Mouse (Mus musculus): ENCODE measurements around the gene Fam213a. TPM values are rescaled to one million over a fixed set of nuclear protein-coding genes. Genes with fewer than 3 reads are reported as not detected.
A peak's percentile ranks its signal among the peaks of the same experiment; 100 is the strongest.

Gene Fam213a
- polyA plus RNA-seq, 1 experiment from 2014 or later: 33.2 TPM

DNA sequence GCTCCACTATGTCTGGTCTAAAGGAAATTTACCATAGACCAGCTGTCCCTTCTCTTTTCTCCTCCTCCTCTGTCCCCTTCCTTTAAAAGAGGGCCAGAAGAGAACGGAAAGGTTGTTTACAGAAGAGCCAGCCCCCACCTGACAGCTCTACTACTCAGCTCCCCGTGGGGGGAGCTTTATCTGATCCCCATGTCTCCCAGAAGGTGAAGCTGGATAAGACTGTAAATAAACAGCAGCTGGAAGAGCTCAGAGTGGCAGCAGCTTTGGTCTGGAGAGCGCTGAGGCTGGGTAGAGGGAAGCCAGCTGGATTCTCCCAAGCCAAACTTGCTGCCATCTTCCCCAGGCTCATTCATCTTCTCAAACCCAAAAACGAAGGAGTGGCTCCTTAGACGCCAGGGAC lies 5.9 kb downstream of the Fam213a start:
- H3K9me3 ChIP-seq (replicated peaks; ENCODE audit: control insufficient read depth, low read length): no peaks in the 10 kb centered on the region
- H3K4me1 ChIP-seq (ENCODE audit: control insufficient read depth, insufficient read depth, low read length): peaks cover 10% of the 10 kb centered on the region; the same call in 1 of the 2 replicates
- no peak overlapping the region for H3K4me2 ChIP-seq (ENCODE audit: low read length)
- no peak overlapping the region for H3K9ac ChIP-seq (ENCODE audit: low read length)
- no peak overlapping the region for H3K4me3 ChIP-seq (ENCODE audit: low read depth, low read length)
- DNase-seq (ENCODE audit: low spot score) (no peak), ATAC-seq (no peak)
- WGBS: 50% methylated on average over 5 of the region's 5 CpGs
- H3K27ac ChIP-seq (ENCODE audit: low read depth, low read length): no peak overlapping the region
- H3K27me3 ChIP-seq (replicated peaks; ENCODE audit: control insufficient read depth, insufficient read depth, low read length): no peaks in the 10 kb centered on the region
- H3K36me3 ChIP-seq (ENCODE audit: control insufficient read depth, insufficient read depth, low read length): no peaks in the 10 kb centered on the region

- no peaks in the 10 kb centered on the region for H3K9me3 ChIP-seq (replicated peaks; ENCODE audit: control insufficient read depth, low read length)
- H3K27me3 ChIP-seq (replicated peaks; ENCODE audit: control insufficient read depth, insufficient read depth, low read length): no peaks in the 10 kb centered on the region
- H3K4me2 ChIP-seq (ENCODE audit: low read length): no peak overlapping the region
- H3K36me3 ChIP-seq (ENCODE audit: control insufficient read depth, insufficient read depth, low read length): 0 out of 2 replicates have a peak, but pooled peaks cover 6% of the 10 kb centered on the region
- no peak overlapping the region for H3K27ac ChIP-seq (ENCODE audit: low read depth, low read length)
- 42% methylated on average over 3 of the region's 3 CpGs for WGBS
- no peak overlapping the region for H3K4me3 ChIP-seq (ENCODE audit: low read depth, low read length)
- no peak for ATAC-seq
- H3K4me1 ChIP-seq (ENCODE audit: control insufficient read depth, insufficient read depth, low read length): peaks cover 10% of the 10 kb centered on the region; the same call in 1 of the 2 replicates
- DNase-seq (ENCODE audit: low spot score): no peak
- no peak overlapping the region for H3K9ac ChIP-seq (ENCODE audit: low read length)
Observed at GRCm38 (mm10) chr14:41006899-41007298, 6.7 kb downstream of the Fam213a start.

DNA sequence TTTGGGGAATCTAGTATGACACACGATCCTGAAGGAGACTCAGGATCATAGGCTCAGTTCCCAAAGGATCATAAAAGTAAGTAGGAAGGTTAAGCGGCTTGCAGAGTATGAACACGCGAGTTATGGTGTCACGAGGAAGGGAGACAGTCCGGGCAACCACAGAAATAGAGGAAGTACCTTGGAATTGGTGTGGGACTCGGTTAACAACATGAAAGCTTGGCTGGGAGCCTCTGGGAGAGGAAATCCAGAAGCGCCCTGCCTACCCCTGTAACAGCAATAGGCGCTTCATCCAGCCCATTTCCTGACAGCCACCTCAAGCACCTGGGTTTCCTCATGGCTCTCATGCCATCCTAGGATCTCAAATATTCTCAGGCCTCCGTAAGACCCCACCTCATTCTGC lies 7.3 kb downstream of the Fam213a start:
- no peak for ATAC-seq
- no peaks in the 10 kb centered on the region for H3K9me3 ChIP-seq (replicated peaks; ENCODE audit: control insufficient read depth, low read length)
- 93% methylated on average over 10 of the region's 10 CpGs for WGBS

GRCm38 (mm10) chr14:41005716-41006115 lies 7.9 kb downstream of the Fam213a start:
- H3K27me3 ChIP-seq (replicated peaks; ENCODE audit: control insufficient read depth, insufficient read depth, low read length): no peaks in the 10 kb centered on the region
- H3K4me2 ChIP-seq (ENCODE audit: low read length): no peak overlapping the region
- H3K9me3 ChIP-seq (replicated peaks; ENCODE audit: control insufficient read depth, low read length): no peaks in the 10 kb centered on the region
- H3K4me1 ChIP-seq (ENCODE audit: control insufficient read depth, insufficient read depth, low read length): peaks cover 10% of the 10 kb centered on the region; the same call in 1 of the 2 replicates
- no peak overlapping the region for H3K4me3 ChIP-seq (ENCODE audit: low read depth, low read length)
- 83% methylated on average over 9 of the region's 9 CpGs for WGBS
- no peak for ATAC-seq
- no peak overlapping the region for H3K27ac ChIP-seq (ENCODE audit: low read depth, low read length)
- no peak for DNase-seq (ENCODE audit: low spot score)
- no peak overlapping the region for H3K9ac ChIP-seq (ENCODE audit: low read length)
- peaks cover 11% of the 10 kb centered on the region; the same call in 1 of the 2 replicates for H3K36me3 ChIP-seq (ENCODE audit: control insufficient read depth, insufficient read depth, low read length)

More for the DNA sequence above, 7.3 kb downstream of the Fam213a start:
- no peak overlapping the region for H3K27ac ChIP-seq (ENCODE audit: low read depth, low read length)
- H3K4me3 ChIP-seq (ENCODE audit: low read depth, low read length): no peak overlapping the region
- H3K36me3 ChIP-seq (ENCODE audit: control insufficient read depth, insufficient read depth, low read length): 0 out of 2 replicates have a peak, but pooled peaks cover 8% of the 10 kb centered on the region
- no peak overlapping the region for H3K9ac ChIP-seq (ENCODE audit: low read length)
- no peak for DNase-seq (ENCODE audit: low spot score)
- H3K4me1 ChIP-seq (ENCODE audit: control insufficient read depth, insufficient read depth, low read length): peaks cover 10% of the 10 kb centered on the region; the same call in 1 of the 2 replicates
- no peak overlapping the region for H3K4me2 ChIP-seq (ENCODE audit: low read length)
- no peaks in the 10 kb centered on the region for H3K27me3 ChIP-seq (replicated peaks; ENCODE audit: control insufficient read depth, insufficient read depth, low read length)

DNA sequence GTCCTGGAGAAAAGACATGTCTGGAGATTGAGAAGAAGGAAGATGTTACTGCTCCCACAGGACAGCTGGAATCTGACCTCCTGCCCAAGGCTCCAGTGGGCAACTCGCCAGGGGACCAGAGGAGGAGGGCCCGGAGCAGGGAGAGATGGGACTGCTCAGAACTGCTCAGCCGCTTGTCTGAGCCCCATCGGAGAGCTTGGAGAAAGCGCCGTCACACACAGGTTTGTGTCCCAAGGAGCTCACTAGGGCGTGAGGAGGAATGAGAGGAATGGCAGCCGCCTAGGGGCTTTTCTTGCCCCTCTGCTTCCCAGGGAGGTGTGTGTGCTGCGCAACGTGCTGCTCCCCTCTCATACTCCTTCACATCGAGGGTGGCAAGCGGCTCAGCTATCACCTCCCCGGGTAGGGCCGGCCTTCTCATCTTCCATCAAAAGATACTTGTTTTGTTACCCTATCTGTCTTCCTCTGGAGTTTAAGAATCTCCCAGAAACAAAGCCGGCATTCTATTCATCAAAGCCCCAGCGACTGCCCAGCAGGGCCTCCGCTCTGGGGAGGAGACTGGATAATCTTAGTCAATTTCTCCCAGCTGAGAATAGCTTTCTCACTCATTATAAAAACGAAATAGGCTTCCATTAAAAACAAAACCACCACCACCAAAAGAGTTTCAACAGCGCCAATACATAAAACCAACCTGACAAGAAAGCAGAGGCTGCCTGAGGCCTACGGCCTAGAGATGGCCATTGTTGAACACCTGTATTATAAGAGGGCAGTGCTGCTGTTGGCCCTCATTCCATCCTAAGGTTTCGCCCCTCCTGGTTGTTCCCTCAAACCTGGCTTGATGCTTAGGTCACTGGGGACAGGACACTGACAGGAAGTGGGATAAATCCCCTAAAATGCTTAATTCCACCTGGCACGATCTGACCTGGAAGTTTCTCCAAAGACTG lies 9.1 kb downstream of the Fam213a start:
- H3K27me3 ChIP-seq (replicated peaks; ENCODE audit: control insufficient read depth, insufficient read depth, low read length): no peaks in the 10 kb centered on the region
- H3K36me3 ChIP-seq (ENCODE audit: control insufficient read depth, insufficient read depth, low read length): peaks cover 12% of the 10 kb centered on the region; the same call in 1 of the 2 replicates
- 9% methylated on average over 22 of the region's 22 CpGs for WGBS
- no peak overlapping the region for H3K27ac ChIP-seq (ENCODE audit: low read depth, low read length)
- H3K4me3 ChIP-seq (ENCODE audit: low read depth, low read length): no peak overlapping the region
- 0 out of 2 replicates have a peak, but pooled peaks have one; percentile 32 for ATAC-seq
- no peak for DNase-seq (ENCODE audit: low spot score)
- H3K9ac ChIP-seq (ENCODE audit: low read length): no peak overlapping the region
- H3K9me3 ChIP-seq (replicated peaks; ENCODE audit: control insufficient read depth, low read length): no peaks in the 10 kb centered on the region
- H3K4me2 ChIP-seq (ENCODE audit: low read length): peak overlapping the region; percentile 24
- H3K4me1 ChIP-seq (ENCODE audit: control insufficient read depth, insufficient read depth, low read length): peaks cover 10% of the 10 kb centered on the region; the same call in 1 of the 2 replicates

DNA sequence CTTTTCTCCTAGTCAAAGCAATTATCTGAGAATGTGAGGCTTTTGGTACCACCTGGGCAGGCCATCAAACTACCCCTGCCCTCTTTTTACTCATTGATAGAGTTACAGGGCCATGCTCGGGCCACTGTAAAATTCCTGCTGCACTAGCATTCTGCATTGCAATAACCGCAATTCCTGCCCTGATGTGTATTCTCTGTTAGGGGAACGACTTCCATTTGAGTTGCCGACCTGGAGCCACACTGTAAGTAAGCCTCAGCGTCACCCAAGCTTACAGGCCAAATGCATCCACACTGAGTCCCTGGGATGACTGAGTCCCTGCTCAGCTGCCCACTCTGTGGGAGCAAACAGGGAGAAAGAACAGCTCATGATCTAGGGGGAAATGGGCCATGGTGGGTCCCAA lies 12.0 kb downstream of the Fam213a start:
- WGBS: 91% methylated on average over 5 of the region's 5 CpGs
- DNase-seq (ENCODE audit: low spot score) (no peak), ATAC-seq (no peak)

GRCm38 (mm10) chr14:41000801-41001200 lies 12.8 kb downstream of the Fam213a start:
- H3K36me3 ChIP-seq (ENCODE audit: control insufficient read depth, insufficient read depth, low read length): peaks cover 38% of the 10 kb centered on the region
- no peaks in the 10 kb centered on the region for H3K27me3 ChIP-seq (replicated peaks; ENCODE audit: control insufficient read depth, insufficient read depth, low read length)
- H3K4me3 ChIP-seq (ENCODE audit: low read depth, low read length): no peak overlapping the region
- H3K4me2 ChIP-seq (ENCODE audit: low read length): no peak overlapping the region
- no peaks in the 10 kb centered on the region for H3K9me3 ChIP-seq (replicated peaks; ENCODE audit: control insufficient read depth, low read length)
- no peak overlapping the region for H3K27ac ChIP-seq (ENCODE audit: low read depth, low read length)
- 95% methylated on average over 4 of the region's 4 CpGs for WGBS
- peaks cover 10% of the 10 kb centered on the region; the same call in 1 of the 2 replicates for H3K4me1 ChIP-seq (ENCODE audit: control insufficient read depth, insufficient read depth, low read length)
- DNase-seq (ENCODE audit: low spot score): no peak
- no peak for ATAC-seq
- no peak overlapping the region for H3K9ac ChIP-seq (ENCODE audit: low read length)

More for the DNA sequence above, 12.0 kb downstream of the Fam213a start:
- Histone ChIP-seq H3K9ac (ENCODE audit: low read length) (no peak overlapping the region), H3K4me2 (ENCODE audit: low read length) (no peak overlapping the region), H3K4me3 (ENCODE audit: low read depth, low read length) (no peak overlapping the region), H3K9me3 (replicated peaks; ENCODE audit: control insufficient read depth, low read length) (no peaks in the 10 kb centered on the region), H3K4me1 (ENCODE audit: control insufficient read depth, insufficient read depth, low read length) (peaks cover 10% of the 10 kb centered on the region; the same call in 1 of the 2 replicates), H3K27ac (ENCODE audit: low read depth, low read length) (no peak overlapping the region), H3K27me3 (replicated peaks; ENCODE audit: control insufficient read depth, insufficient read depth, low read length) (no peaks in the 10 kb centered on the region), H3K36me3 (ENCODE audit: control insufficient read depth, insufficient read depth, low read length) (peaks cover 31% of the 10 kb centered on the region)

- H3K4me1 ChIP-seq (ENCODE audit: control insufficient read depth, insufficient read depth, low read length): peaks cover 10% of the 10 kb centered on the region; the same call in 1 of the 2 replicates
- ATAC-seq (no peak), DNase-seq (ENCODE audit: low spot score) (no peak)
- H3K4me3 ChIP-seq (ENCODE audit: low read depth, low read length): no peak overlapping the region
- no peak overlapping the region for H3K27ac ChIP-seq (ENCODE audit: low read depth, low read length)
- H3K36me3 ChIP-seq (ENCODE audit: control insufficient read depth, insufficient read depth, low read length): peaks cover 41% of the 10 kb centered on the region
- H3K9ac ChIP-seq (ENCODE audit: low read length): no peak overlapping the region
- WGBS: 87% methylated on average over 7 of the region's 7 CpGs
- no peaks in the 10 kb centered on the region for H3K9me3 ChIP-seq (replicated peaks; ENCODE audit: control insufficient read depth, low read length)
- H3K27me3 ChIP-seq (replicated peaks; ENCODE audit: control insufficient read depth, insufficient read depth, low read length): no peaks in the 10 kb centered on the region
- H3K4me2 ChIP-seq (ENCODE audit: low read length): no peak overlapping the region
Observed at GRCm38 (mm10) chr14:40999904-41000645, 13.5 kb downstream of the Fam213a start.
